Mouse (Mus musculus) G1E (cell line): ENCODE measurements around the gene Arhgap18.

ENCODE experiments used
- CTCF ChIP-seq: IDR thresholded peaks from 2 replicates; pipeline ENCODE4 v1.5.1; 2012; ENCODE audit warnings: low read depth, low read length, inconsistent platforms, mixed read lengths
- GATA1 ChIP-seq: IDR thresholded peaks from 2 replicates; pipeline ENCODE4 v1.6.1; 2012; ENCODE audit warnings: borderline replicate concordance, low read length, inconsistent platforms, mixed read lengths
- POLR2AphosphoS5 ChIP-seq: IDR thresholded peaks from 2 replicates; pipeline ENCODE4 v1.6.1; 2012; ENCODE audit warnings: low read depth, low read length, inconsistent platforms; ENCODE audit not compliant: insufficient replicate concordance
- TAL1 ChIP-seq: conservative IDR thresholded peaks from 2 replicates; pipeline ENCODE4 v1.6.1; 2012; ENCODE audit warnings: low read depth, low read length, inconsistent platforms, mixed read lengths

DNA sequence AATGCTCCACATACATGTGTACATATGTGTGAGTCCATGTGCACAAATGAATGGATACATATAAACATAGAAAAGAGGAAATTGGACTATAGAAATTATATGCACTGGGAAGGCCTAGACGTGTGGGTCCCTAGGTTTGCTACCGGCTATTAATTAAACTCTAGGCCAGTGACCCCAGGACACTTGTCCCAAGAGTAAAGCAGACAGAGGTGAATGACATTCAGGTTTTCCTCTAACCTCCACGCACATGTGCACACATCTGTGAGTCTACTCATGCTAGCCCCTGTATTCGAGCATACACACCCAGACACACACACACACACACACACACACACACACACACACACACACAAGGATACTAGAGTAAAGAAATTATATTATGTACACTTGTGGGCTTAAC lies 104.4 kb downstream of the Arhgap18 start:
- TF ChIP-seq GATA1 (no peak), CTCF (no peak), TAL1 (no peak), POLR2AphosphoS5 (no peak)
